Mouse (Mus musculus) cerebellum, adult 2 months (tissue): ENCODE measurements at regions not wholly inside any gene's neighbourhood (a gene's known extent, or its start where the extent isn't known, plus 50 kb on each side); places are given as distances from the start of the nearest gene placed in this dataset.
A peak's percentile ranks its signal among the peaks of the same experiment; 100 is the strongest.

Experiments used
- DNase-seq, 2 experiments: peaks; one replicate each; pipeline ENCODE4 v3.0.0; 2021
- H3K27ac ChIP-seq: fragments of 200-500 bp; 2 replicates; pipeline ENCODE4 v1.5.1; 2012; ENCODE audit warnings: low read length, control low read depth, inconsistent platforms; ENCODE audit not compliant: insufficient read depth
- H3K27me3 ChIP-seq: fragments of 200-500 bp; 2 replicates; pipeline ENCODE4 v1.6.1; 2012; ENCODE audit warnings: inconsistent platforms, mild to moderate bottlenecking, low read length, moderate library complexity; ENCODE audit not compliant: control insufficient read depth, insufficient read depth
- H3K4me1 ChIP-seq: fragments of 200-500 bp; 2 replicates; pipeline ENCODE4 v1.6.1; 2011; ENCODE audit warnings: low read length; ENCODE audit not compliant: control insufficient read depth, insufficient read depth
- H3K4me3 ChIP-seq: fragments of 200-500 bp; replicated peaks from 2 replicates; pipeline ENCODE3; 2011; ENCODE audit warnings: mild to moderate bottlenecking, low read depth, low read length, control low read depth; ENCODE audit not compliant: insufficient read depth
- CTCF ChIP-seq: fragments of 200-500 bp; IDR thresholded peaks from 2 replicates; pipeline ENCODE4 v1.5.1; 2011; ENCODE audit warnings: low read depth, mild to moderate bottlenecking, control low read depth, low read length, moderate library complexity, borderline replicate concordance; ENCODE audit not compliant: insufficient read depth
- POLR2A ChIP-seq: fragments of 200-500 bp; IDR thresholded peaks from 2 replicates; pipeline ENCODE4 v1.6.1; 2011; ENCODE audit warnings: low read length, control low read depth, borderline replicate concordance; ENCODE audit not compliant: insufficient read depth
- WGBS: fragments of 180-500 bp; shearing (Covaris S2); methylation state at CpG from one replicate; pipeline ENCODE4 v1.1.7; 2018; 5-methylcytosine and 5-hydroxymethylcytosine counted together

DNA sequence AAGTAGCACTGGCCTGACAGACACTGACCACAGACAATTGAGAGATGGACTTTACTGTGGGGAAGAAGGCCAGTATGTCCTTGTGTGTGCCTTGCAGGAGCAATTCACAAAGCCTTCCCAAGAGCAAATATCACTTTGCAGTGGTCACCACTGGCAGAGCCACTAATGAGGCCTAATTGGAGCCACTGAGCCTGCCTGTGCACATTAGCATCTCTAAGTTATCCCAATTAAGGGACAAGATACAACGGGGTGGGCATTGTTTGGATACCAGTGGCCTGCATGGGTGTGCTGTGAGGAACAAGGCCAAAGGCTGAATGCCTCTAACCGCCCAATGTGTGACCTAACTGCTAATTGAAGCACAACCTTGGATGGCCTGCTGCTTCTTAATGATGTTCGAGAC lies 433.4 kb upstream of the Ptbp2 start:
- no peak for DNase-seq
- WGBS: 31% methylated on average over 3 of the region's 3 CpGs
- Histone ChIP-seq H3K4me3 (no peak overlapping the region), H3K27me3 (no peaks in the 10 kb centered on the region), H3K4me1 (no peaks in the 10 kb centered on the region), H3K27ac (no peak overlapping the region)
- no peak for TF ChIP-seq CTCF
- TF ChIP-seq POLR2A: no peak

DNA sequence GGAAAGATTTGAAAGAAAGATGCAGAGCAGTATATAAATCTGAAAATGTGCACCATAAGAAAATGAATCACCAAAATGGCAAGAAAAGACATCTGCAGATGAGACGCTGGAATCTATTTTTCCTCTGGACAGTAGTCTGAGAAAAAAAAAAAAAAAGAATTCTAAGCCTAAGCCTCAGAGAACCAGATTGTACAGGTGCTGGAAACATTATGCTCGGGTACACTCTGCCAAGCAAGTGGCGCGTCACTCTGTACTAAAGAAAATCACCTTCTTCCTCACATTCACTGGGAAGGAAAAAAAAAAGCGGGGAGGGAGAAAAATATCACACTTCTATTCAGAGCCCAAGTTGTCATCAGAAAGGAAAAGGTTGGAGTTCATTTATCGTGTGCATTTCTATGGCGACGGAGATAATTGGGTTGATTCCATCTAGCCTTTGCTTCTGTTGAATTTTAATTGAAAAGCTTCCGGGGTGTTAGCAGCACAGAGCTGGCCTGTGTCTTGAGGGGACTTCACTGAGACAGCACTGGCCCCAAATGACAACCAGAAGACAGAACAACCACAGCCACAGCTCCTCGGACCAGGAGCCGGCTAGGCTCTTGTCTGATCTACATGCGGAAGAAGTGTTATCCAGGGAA lies 430.5 kb upstream of the Ptbp2 start:
- 45% methylated on average over 12 of the region's 12 CpGs for WGBS
- H3K4me3 ChIP-seq: no peak overlapping the region
- no peaks in the 10 kb centered on the region for H3K4me1 ChIP-seq
- H3K27ac ChIP-seq: no peak overlapping the region
- no peak for DNase-seq
- no peaks in the 10 kb centered on the region for H3K27me3 ChIP-seq
- TF ChIP-seq CTCF (no peak), POLR2A (no peak)

DNA sequence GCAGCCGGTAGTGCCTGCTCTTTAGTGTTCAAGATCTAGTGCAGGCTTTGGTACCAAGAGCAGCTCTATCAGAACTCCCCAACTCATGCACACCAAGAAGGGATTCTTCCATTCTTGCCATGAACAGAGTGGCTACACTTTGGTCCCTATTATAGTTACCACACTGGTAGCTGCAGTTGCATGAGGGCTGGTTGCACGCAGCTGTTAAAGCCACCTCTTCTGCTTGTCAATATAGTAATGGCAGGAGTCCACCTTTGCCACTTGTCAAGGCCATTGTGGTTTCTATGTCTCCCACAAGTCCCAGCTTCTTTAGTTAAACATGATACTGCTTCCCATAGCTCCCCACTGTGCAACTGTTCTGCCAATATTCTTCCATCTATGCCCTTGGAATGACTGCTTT lies 415.1 kb upstream of the Ptbp2 start:
- no peaks in the 10 kb centered on the region for H3K27me3 ChIP-seq
- 58% methylated on average over 2 of the region's 2 CpGs for WGBS
- no peak overlapping the region for H3K27ac ChIP-seq
- no peaks in the 10 kb centered on the region for H3K4me1 ChIP-seq
- no peak for DNase-seq
- TF ChIP-seq POLR2A (no peak), CTCF (no peak)
- no peak overlapping the region for H3K4me3 ChIP-seq

DNA sequence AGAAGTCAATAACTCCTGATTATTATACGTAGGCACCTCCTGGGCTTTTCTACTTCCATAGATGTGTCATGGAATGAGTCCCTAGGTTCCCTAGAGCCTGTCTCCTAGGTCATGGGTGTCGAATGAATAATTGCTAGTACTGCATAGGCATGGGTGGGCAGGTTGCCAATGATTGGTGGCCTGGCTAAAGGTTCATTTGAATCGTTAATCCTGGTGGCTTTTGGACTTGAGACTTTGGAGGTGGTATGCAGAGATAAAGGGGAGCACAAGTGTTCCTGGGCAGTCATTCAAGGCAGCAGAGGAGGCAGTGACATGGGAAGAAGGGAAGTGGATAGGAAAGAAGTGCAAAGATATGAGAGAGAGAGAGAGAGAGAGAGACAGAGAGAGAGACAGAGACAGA lies 410.2 kb upstream of the Ptbp2 start:
- no peaks in the 10 kb centered on the region for H3K27me3 ChIP-seq
- no peak overlapping the region for H3K4me3 ChIP-seq
- H3K27ac ChIP-seq: no peak overlapping the region
- WGBS: 67% methylated on average over 3 of the region's 3 CpGs
- TF ChIP-seq POLR2A (no peak), CTCF (no peak)
- no peaks in the 10 kb centered on the region for H3K4me1 ChIP-seq
- DNase-seq: peak in 1 of 2 experiments; percentile 4

DNA sequence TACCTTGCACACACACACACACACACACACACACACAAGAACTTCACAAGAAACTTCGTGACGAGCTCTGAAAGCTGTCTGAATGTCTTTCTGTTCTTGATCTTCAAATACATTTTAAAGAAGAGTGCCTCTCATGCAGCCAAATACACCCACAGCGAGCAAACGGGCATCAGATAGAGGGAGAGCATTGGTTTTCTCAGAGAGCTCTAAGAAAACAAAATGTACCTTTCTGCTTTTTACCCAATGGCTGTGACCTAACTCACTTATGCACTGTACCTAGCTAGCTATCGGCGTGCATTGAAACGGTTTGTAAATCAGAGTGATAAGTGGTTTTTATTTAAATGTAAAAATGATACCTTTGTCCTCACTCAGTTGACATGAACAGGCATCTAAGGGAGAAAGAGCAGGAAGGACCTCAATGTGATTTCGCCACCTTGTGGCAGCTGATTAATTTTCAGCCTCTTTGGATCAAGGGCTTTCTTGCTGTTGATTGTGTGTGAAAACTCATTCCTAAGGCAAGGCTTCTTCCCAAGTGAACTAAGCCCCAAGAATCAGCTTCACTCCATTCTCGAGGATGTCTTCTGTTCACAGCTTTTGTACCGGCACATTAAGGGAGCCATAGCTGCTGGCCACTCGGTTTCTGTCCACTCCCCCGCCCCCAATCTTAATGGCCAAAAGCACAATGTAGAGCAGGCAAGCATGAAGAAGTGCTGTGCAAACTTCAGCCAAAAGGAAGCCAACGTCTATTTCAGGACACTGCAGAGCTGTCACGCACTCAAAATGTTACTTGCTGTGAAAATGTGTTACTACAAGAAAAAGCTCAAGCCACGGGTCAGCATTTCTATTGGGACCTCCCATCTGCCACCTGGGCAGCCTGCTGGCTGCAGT lies 408.4 kb upstream of the Ptbp2 start:
- no peak overlapping the region for H3K27ac ChIP-seq
- DNase-seq: peak; percentile 50 to 59
- H3K4me3 ChIP-seq: peak overlapping the region; percentile 19
- 18% methylated on average over 15 of the region's 15 CpGs for WGBS
- no peak for TF ChIP-seq POLR2A
- peak; percentile 52; the same call in 1 of the 2 replicates for TF ChIP-seq CTCF
- no peaks in the 10 kb centered on the region for H3K27me3 ChIP-seq
- no peaks in the 10 kb centered on the region for H3K4me1 ChIP-seq

DNA sequence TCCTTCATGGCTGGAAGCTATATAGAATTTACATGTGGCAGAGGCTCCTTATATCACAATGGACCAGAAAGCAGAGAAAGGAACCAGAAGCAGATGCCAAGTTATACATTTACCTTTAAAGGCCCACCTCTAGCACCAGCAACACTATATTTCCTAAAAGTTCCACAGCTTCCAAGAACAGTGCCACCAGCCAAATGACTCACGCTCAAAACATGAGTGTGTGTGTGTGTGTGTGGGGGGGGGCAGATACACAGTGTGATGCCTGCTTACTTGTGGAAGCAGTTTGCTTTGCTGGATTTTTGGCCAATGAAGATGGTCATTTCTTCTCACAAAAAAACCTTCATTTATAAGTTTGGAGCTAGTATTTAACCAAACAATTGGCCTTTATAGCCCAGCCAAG lies 405.3 kb upstream of the Ptbp2 start:
- H3K4me3 ChIP-seq: no peak overlapping the region
- no peaks in the 10 kb centered on the region for H3K27me3 ChIP-seq
- TF ChIP-seq CTCF: no peak
- no peak for TF ChIP-seq POLR2A
- no peak overlapping the region for H3K27ac ChIP-seq
- H3K4me1 ChIP-seq: no peaks in the 10 kb centered on the region
- no peak for DNase-seq
- WGBS: 93% methylated on average over 1 of the region's 1 CpGs

DNA sequence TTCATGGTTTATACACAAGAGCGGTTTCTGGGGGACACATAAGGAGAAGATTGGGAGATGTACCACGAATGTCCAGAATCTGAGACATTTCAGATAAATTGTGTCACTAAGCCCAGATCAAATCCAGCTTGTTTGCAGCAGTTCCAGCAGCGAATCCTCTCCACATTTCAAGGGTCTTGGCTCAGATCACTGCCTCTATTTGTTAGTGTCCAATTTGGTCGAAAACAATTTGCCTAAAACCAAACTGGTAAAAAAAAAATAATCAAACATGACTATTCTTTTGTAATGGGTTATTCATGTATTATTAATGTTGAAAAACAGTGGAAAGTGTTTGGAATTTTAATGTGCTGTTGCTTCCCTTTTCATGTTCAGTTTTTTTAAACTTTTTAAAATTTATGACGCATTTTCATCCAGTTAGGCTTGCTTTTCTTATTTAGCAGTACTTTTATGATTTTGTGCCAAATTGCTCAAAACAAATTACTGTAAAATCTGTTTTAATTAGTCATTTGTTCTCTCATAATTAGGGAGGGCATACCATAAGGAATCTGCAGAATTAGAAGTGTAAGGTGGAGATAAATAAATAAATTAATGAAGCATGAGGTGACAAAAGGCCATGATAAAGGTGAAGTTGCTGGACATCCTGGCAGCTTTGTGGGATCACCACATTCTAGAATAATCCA lies 396.8 kb upstream of the Ptbp2 start:
- WGBS: 52% methylated on average over 5 of the region's 5 CpGs
- no peaks in the 10 kb centered on the region for H3K27me3 ChIP-seq
- TF ChIP-seq POLR2A (no peak), CTCF (no peak)
- no peaks in the 10 kb centered on the region for H3K4me1 ChIP-seq
- no peak overlapping the region for H3K4me3 ChIP-seq
- no peak overlapping the region for H3K27ac ChIP-seq
- no peak for DNase-seq
